Mouse (Mus musculus) forebrain, embryonic 14.5 days (tissue): ENCODE data around the gene Phf5a. TPM values are rescaled to one million over a fixed set of nuclear protein-coding genes. Genes with fewer than 3 reads are reported as not detected.
A peak's percentile ranks its signal among the peaks of the same experiment; 100 is the strongest.

Source experiments
- ATAC-seq: fragments of 200-750 bp; cut with Nextera tagmentation; 2 replicates; pipeline ENCODE4 v1.8.0; 2017; ENCODE audit warnings: mild to moderate bottlenecking, moderate library complexity
- DNase-seq: peaks from one replicate; pipeline ENCODE4 v3.0.0-alpha.2; 2015; ENCODE audit warnings: low spot score
- H3K27ac ChIP-seq: fragments of 300-500 bp; sonication (generic); 2 replicates; pipeline ENCODE4 v1.5.1; 2014; ENCODE audit warnings: low read depth, mild to moderate bottlenecking, control low read depth, low read length, moderate library complexity
- H3K27me3 ChIP-seq: fragments of 300-500 bp; sonication (generic); replicated peaks from 2 replicates; pipeline ENCODE4 v1.6.1; 2014; ENCODE audit warnings: low read length, control low read depth, mixed read lengths; ENCODE audit not compliant: control insufficient read depth, insufficient read depth
- H3K36me3 ChIP-seq: fragments of 300-500 bp; sonication (generic); 2 replicates; pipeline ENCODE4 v1.6.1; 2014; ENCODE audit warnings: low read length, control low read depth; ENCODE audit not compliant: control insufficient read depth, insufficient read depth
- H3K4me1 ChIP-seq: fragments of 300-500 bp; sonication (generic); 2 replicates; pipeline ENCODE4 v1.6.1; 2014; ENCODE audit warnings: antibody characterized with exemption, low read length, control low read depth; ENCODE audit not compliant: control insufficient read depth, insufficient read depth
- H3K4me2 ChIP-seq: fragments of 300-500 bp; sonication (generic); 2 replicates; pipeline ENCODE4 v1.6.1; 2014; ENCODE audit warnings: mild to moderate bottlenecking, control low read depth, low read length
- H3K4me3 ChIP-seq: fragments of 300-500 bp; sonication (generic); 2 replicates; pipeline ENCODE4 v1.5.1; 2014; ENCODE audit warnings: low read depth, low read length, control low read depth
- H3K9ac ChIP-seq: fragments of 300-500 bp; sonication (generic); 2 replicates; pipeline ENCODE4 v1.6.1; 2014; ENCODE audit warnings: mild to moderate bottlenecking, low read length, control low read depth, moderate library complexity
- H3K9me3 ChIP-seq: fragments of 300-500 bp; sonication (generic); replicated peaks from 2 replicates; pipeline ENCODE4 v1.6.1; 2016; ENCODE audit warnings: low read length, control low read depth, mixed read lengths; ENCODE audit not compliant: control insufficient read depth
- WGBS: fragments of 180-500 bp; shearing (Covaris S2); extraction: QIAGEN DNeasy Blood & Tissue Kit; methylation state at CpG from one replicate; pipeline ENCODE4 v1.1.7; 2014; 5-methylcytosine and 5-hydroxymethylcytosine counted together
- polyA plus RNA-seq: library from polyadenylated mRNA; unstranded; fragments of >200 nt; fragmentation: Nextera tagmentation; extraction: Ambion mirVana; gene quantifications from 2 replicates; pipeline ENCODE4 v1.2.1, GENCODE M21; 2014

The Phf5a gene
- polyA plus RNA-seq, 1 experiment from 2014 or later: 202 TPM

GRCm38 (mm10) chr15:81891140-81891802 is 19.6 kb upstream of the Phf5a start:
- no peaks in the 10 kb centered on the region for H3K9me3 ChIP-seq
- WGBS: 91% methylated on average over 7 of the region's 7 CpGs
- H3K4me3 ChIP-seq: no peak overlapping the region
- no peak overlapping the region for H3K9ac ChIP-seq
- ATAC-seq: no peak
- H3K36me3 ChIP-seq: peaks cover 66% of the 10 kb centered on the region
- no peak overlapping the region for H3K27ac ChIP-seq
- no peak overlapping the region for H3K4me2 ChIP-seq
- H3K27me3 ChIP-seq: no peaks in the 10 kb centered on the region
- H3K4me1 ChIP-seq: no peaks in the 10 kb centered on the region
- DNase-seq: no peak

DNA sequence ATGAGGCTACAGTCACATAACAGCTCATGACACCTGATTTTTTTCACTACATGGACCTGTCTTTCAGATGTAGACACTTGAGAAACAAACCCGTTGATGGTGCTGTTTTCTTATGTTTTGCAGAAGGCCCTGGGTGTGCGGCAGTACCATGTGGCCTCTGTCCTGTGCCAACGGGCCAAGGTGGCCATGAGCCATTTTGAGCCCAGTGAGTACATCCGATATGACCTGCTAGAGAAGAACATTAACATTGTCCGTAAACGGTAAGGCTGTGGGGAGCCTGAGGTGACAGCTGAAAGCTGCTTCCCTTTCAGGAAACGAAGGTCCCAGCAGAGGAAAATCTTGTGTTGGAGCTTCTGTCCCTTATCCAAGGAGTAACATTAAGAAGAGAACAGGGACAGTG is 17.5 kb upstream of the Phf5a start:
- DNase-seq: no peak
- no peak overlapping the region for H3K4me2 ChIP-seq
- WGBS: 90% methylated on average over 7 of the region's 7 CpGs
- H3K36me3 ChIP-seq: peaks cover 50% of the 10 kb centered on the region
- no peak overlapping the region for H3K9ac ChIP-seq
- H3K9me3 ChIP-seq: no peaks in the 10 kb centered on the region
- H3K27ac ChIP-seq: no peak overlapping the region
- H3K4me3 ChIP-seq: no peak overlapping the region
- no peaks in the 10 kb centered on the region for H3K27me3 ChIP-seq
- no peaks in the 10 kb centered on the region for H3K4me1 ChIP-seq
- no peak for ATAC-seq

DNA sequence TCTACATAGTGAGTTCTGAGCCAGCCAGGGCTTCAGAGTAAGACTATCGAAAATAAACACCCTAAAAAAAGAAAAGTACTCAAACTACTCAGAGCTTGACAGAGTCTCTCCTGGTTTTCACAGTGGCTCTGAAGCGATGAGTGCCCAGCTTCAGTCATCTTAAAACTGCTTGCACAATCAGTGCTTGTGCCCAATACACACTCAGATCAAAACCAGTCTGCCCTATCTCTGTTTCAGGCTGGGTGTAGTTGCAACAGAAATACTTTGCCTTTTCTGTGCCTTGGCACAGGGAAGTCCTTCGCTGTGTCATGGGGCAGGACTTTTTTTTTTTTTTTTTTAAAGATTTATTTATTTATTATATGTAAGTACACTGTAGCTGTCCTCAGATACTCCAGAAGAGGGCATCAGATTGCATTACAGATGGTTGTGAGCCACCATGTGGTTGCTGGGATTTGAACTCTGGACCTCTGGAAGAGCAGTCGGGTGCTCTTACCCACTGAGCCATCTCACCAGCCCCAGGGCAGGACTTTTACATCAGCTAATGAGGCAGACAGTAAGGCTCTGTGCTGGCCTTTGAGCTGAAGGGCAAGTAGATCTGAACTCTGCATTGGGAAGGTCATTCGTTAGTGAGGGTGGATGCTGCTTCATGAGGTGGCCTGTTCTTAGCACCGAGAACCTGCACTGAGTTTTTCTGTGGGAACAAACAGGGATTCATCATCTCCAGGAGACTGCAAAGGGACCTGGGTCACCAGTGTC is 15.3 kb upstream of the Phf5a start:
- Histone ChIP-seq H3K4me2 (no peak overlapping the region), H3K4me3 (no peak overlapping the region), H3K4me1 (no peaks in the 10 kb centered on the region), H3K9ac (no peak overlapping the region), H3K36me3 (peaks cover 39% of the 10 kb centered on the region), H3K27me3 (no peaks in the 10 kb centered on the region), H3K9me3 (no peaks in the 10 kb centered on the region), H3K27ac (no peak overlapping the region)
- no peak for DNase-seq
- WGBS: 92% methylated on average over 6 of the region's 6 CpGs
- ATAC-seq: no peak

GRCm38 (mm10) chr15:81885418-81885934 is 13.8 kb upstream of the Phf5a start:
- H3K4me2 ChIP-seq: no peak overlapping the region

GRCm38 (mm10) chr15:81882348-81882747 is 10.6 kb upstream of the Phf5a start:
- 99% methylated on average over 3 of the region's 3 CpGs for WGBS
- DNase-seq: no peak
- H3K27me3 ChIP-seq: no peaks in the 10 kb centered on the region

More at GRCm38 (mm10) chr15:81885418-81885934, 13.8 kb upstream of the Phf5a start:
- no peak for ATAC-seq
- H3K27me3 ChIP-seq: no peaks in the 10 kb centered on the region
- H3K27ac ChIP-seq: no peak overlapping the region
- H3K4me3 ChIP-seq: no peak overlapping the region
- no peaks in the 10 kb centered on the region for H3K9me3 ChIP-seq
- peaks cover 7% of the 10 kb centered on the region for H3K4me1 ChIP-seq
- WGBS: 64% methylated on average over 3 of the region's 3 CpGs
- peaks cover 27% of the 10 kb centered on the region for H3K36me3 ChIP-seq
- H3K9ac ChIP-seq: no peak overlapping the region
- no peak for DNase-seq

DNA sequence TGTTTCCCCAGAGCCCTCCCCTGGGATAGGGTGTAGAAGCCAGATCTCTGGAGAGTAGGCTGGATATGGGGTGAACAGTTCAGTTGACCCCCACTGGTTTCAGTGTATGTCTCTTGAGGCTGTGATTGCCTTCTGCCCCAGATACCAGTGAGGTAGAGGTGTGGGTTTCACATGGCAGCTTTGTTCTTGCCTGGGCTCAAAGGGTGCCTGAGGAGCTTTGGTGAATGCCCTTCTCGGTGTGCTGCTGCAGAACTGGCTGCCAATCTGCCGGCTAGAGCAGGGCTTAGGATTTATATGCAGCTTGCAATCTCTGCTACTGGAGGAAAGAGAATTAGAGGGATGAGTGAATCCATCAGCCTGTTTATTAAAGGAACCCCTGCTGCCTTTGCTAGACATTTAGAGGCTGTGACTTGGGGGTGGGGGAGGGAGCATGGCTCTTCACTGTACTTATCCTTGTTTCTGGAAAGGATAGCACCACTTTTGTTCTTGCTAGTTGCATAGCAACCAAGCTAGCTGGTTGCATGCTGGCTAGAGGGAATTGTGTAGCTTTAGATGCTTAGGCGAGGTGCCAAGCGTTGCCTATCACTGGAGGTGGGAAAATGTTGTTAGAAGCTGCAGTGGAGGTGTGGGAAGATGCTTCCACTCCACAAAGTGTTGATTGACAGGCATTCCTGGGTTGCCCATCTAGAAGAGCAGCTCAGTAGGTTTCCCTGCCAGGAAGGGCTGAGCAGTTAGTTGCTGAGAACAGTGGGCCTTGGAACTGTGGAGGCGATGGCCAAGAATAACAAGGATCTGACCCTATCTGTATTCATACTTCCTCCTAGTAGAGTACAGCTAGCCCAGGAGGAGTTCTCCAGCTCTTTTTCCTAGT is 8.1 kb upstream of the Phf5a start:
- peaks cover 25% of the 10 kb centered on the region for H3K4me1 ChIP-seq
- ATAC-seq (peak; percentile 88), DNase-seq (peak; percentile 92)
- H3K9ac ChIP-seq: peak overlapping the region; percentile 9
- WGBS: 16% methylated on average over 5 of the region's 5 CpGs
- no peaks in the 10 kb centered on the region for H3K27me3 ChIP-seq
- H3K4me3 ChIP-seq: no peak overlapping the region
- H3K27ac ChIP-seq: peak overlapping the region; percentile 95
- H3K4me2 ChIP-seq: peak overlapping the region; percentile 41
- no peaks in the 10 kb centered on the region for H3K36me3 ChIP-seq
- H3K9me3 ChIP-seq: no peaks in the 10 kb centered on the region

More at GRCm38 (mm10) chr15:81882348-81882747, 10.6 kb upstream of the Phf5a start:
- no peak for ATAC-seq
- H3K27ac ChIP-seq: no peak overlapping the region
- 0 out of 2 replicates have a peak, but pooled peaks cover 5% of the 10 kb centered on the region for H3K36me3 ChIP-seq
- H3K9me3 ChIP-seq: no peaks in the 10 kb centered on the region
- no peak overlapping the region for H3K9ac ChIP-seq
- no peak overlapping the region for H3K4me2 ChIP-seq
- H3K4me3 ChIP-seq: no peak overlapping the region
- peaks cover 25% of the 10 kb centered on the region for H3K4me1 ChIP-seq

DNA sequence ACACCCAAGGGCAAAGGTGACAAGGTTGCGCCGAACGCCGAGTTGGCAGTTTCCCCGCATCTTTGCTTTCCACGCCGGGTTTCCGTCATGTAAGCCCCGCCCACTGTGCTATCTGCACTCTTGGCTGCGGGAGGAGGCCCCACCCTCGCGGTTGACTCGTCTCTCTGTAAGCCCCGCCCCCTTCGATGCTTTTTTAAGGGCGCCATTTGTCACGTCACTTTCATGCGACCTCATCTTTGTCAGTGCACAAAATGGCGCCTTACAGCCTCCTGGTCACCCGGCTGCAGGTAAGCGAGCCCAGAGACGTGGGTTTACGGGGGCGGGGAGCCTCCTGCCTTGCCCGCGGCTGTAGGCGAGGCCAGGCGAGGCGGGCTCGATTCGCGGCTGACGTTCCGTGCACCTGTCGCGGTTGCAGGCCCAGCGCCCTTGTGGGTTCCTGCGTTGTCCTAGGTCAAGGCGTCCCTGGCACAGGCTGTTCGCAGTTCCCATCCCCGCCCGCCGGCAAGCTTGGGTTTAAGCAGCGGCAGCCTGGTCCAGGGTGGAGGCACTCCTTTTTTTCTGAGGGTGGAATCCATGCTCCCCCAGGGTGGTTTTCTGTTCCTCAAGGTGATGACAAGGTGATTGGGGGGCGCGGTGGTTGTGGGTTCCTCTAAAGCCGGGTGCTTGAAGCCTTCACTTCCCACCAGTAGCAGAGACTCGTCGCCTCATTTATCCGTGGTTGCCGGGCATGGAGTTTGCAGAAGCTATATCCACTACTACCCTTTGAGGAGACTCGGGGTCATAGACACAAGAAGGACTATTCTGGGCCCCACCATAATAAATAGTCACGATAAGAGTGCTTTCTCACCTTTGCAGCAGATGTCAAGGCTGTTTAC is 788 bp upstream of the Phf5a start, which contains the start of gene Aco2:
Aco2 (plus strand) TSS at position 48 of the 875 bp plus-strand sequence.
- H3K27me3 ChIP-seq: no peaks in the 10 kb centered on the region
- WGBS: under 1% methylated on average over 53 of the region's 53 CpGs
- H3K27ac ChIP-seq: peak within 1 kb of the TSS; percentile 98
- peak; percentile 99 for DNase-seq
- peak within 1 kb of the TSS; percentile 85 for H3K9ac ChIP-seq
- no peaks in the 10 kb centered on the region for H3K9me3 ChIP-seq
- ATAC-seq: peak; percentile 87
- H3K4me2 ChIP-seq: peak within 1 kb of the TSS; percentile 89
- H3K4me1 ChIP-seq: peaks cover 8% of the 10 kb centered on the region
- peaks cover 30% of the 10 kb centered on the region for H3K36me3 ChIP-seq
- peak within 1 kb of the TSS; percentile 95 for H3K4me3 ChIP-seq

GRCm38 (mm10) chr15:81869985-81870384 is 1.7 kb downstream of the Phf5a start:
- H3K9ac ChIP-seq: no peak overlapping the region
- H3K4me3 ChIP-seq: no peak overlapping the region
- H3K9me3 ChIP-seq: no peaks in the 10 kb centered on the region
- no peak for ATAC-seq
- H3K27me3 ChIP-seq: no peaks in the 10 kb centered on the region
- peaks cover 8% of the 10 kb centered on the region for H3K4me1 ChIP-seq
- no peak overlapping the region for H3K4me2 ChIP-seq
- H3K36me3 ChIP-seq: peaks cover 55% of the 10 kb centered on the region
- H3K27ac ChIP-seq: no peak overlapping the region
- 97% methylated on average over 5 of the region's 5 CpGs for WGBS
- no peak for DNase-seq
